Mouse (Mus musculus) small intestine, adult 2 months (tissue): ENCODE measurements at regions not wholly inside any gene's neighbourhood (a gene's known extent, or its start where the extent isn't known, plus 50 kb on each side); places are given as distances from the start of the nearest gene placed in this dataset.

Experiments
- H3K27ac ChIP-seq: fragments of 200-500 bp; 2 replicates; pipeline ENCODE4 v1.5.1; 2012; ENCODE audit warnings: low read depth, low read length, control low read depth, inconsistent platforms; ENCODE audit not compliant: insufficient read depth
- H3K27me3 ChIP-seq: fragments of 200-500 bp; 2 replicates; pipeline ENCODE4 v1.6.1; 2012; ENCODE audit warnings: mild to moderate bottlenecking, moderate library complexity, low read length, inconsistent platforms; ENCODE audit not compliant: control insufficient read depth, insufficient read depth
- H3K36me3 ChIP-seq: fragments of 200-500 bp; 2 replicates; pipeline ENCODE4 v1.6.1; 2012; ENCODE audit warnings: mild to moderate bottlenecking, low read length, control low read depth, inconsistent platforms; ENCODE audit not compliant: control insufficient read depth, insufficient read depth
- H3K4me1 ChIP-seq: fragments of 200-500 bp; 2 replicates; pipeline ENCODE4 v1.6.1; 2012; ENCODE audit warnings: low read length, inconsistent platforms, mixed read lengths; ENCODE audit not compliant: control insufficient read depth, insufficient read depth, insufficient read length
- H3K4me3 ChIP-seq: fragments of 200-500 bp; 2 replicates; pipeline ENCODE4 v1.5.1; 2012; ENCODE audit warnings: low read depth, mild to moderate bottlenecking, control low read depth, inconsistent platforms, low read length, moderate library complexity
- CTCF ChIP-seq: fragments of 200-500 bp; IDR thresholded peaks from 2 replicates; pipeline ENCODE4 v1.5.1; 2012; ENCODE audit warnings: low read depth, mild to moderate bottlenecking, control low read depth, inconsistent platforms, low read length, moderate library complexity, mixed read lengths; ENCODE audit not compliant: insufficient replicate concordance, insufficient read length; ENCODE audit errors: extremely low read depth
- POLR2A ChIP-seq: fragments of 200-500 bp; IDR thresholded peaks from 2 replicates; pipeline ENCODE4 v1.6.1; 2012; ENCODE audit warnings: low read depth, mild to moderate bottlenecking, control low read depth, inconsistent platforms, low read length, moderate library complexity
- WGBS: fragments of 180-500 bp; shearing (Covaris S2); methylation state at CpG from one replicate; pipeline ENCODE4 v1.1.7; 2018; 5-methylcytosine and 5-hydroxymethylcytosine counted together

GRCm38 (mm10) chr7:115217712-115218111 lies 474.2 kb downstream of the Insc start:
- H3K4me3 ChIP-seq = no peak overlapping the region
- no peak overlapping the region for H3K27ac ChIP-seq
- H3K36me3 ChIP-seq = no peaks in the 10 kb centered on the region
- WGBS = 69% methylated on average over 6 of the region's 6 CpGs
- TF ChIP-seq CTCF (no peak), POLR2A (no peak)
- H3K27me3 ChIP-seq = no peaks in the 10 kb centered on the region
- H3K4me1 ChIP-seq = no peaks in the 10 kb centered on the region

GRCm38 (mm10) chr7:115218596-115219180 lies 475.2 kb downstream of the Insc start:
- WGBS = 37% methylated on average over 13 of the region's 13 CpGs
- TF ChIP-seq POLR2A (no peak), CTCF (no peak)
- Histone ChIP-seq H3K27ac (no peak overlapping the region), H3K4me3 (no peak overlapping the region), H3K36me3 (no peaks in the 10 kb centered on the region), H3K27me3 (no peaks in the 10 kb centered on the region), H3K4me1 (no peaks in the 10 kb centered on the region)

- no peaks in the 10 kb centered on the region for H3K36me3 ChIP-seq
- no peak overlapping the region for H3K27ac ChIP-seq
- H3K27me3 ChIP-seq = no peaks in the 10 kb centered on the region
- no peaks in the 10 kb centered on the region for H3K4me1 ChIP-seq
- no peak overlapping the region for H3K4me3 ChIP-seq
- TF ChIP-seq CTCF (no peak), POLR2A (no peak)
- WGBS = 41% methylated on average over 7 of the region's 7 CpGs
Observed at GRCm38 (mm10) chr7:115222642-115223041, 479.1 kb downstream of the Insc start.

DNA sequence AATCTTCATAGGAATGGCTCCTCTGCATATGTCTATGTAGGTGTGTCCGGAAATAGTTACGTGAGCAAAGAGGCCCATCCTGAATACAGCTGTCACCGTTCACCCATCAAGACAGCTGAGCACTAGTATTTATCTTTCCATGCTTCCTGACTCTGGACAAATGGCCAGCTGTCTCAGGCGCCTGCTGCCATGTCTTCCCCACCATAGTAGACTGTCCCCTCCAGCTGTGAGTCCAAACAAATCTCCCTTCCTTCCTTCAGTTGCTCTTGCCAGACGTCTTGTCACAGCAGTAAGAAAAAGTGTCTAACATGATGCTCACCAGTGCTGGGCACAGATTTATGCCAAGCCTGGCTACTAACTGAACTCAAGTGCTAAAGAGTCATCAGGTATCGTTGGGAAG lies 487.0 kb downstream of the Insc start:
- H3K4me1 ChIP-seq = no peaks in the 10 kb centered on the region
- TF ChIP-seq POLR2A (no peak), CTCF (no peak)
- H3K4me3 ChIP-seq = no peak overlapping the region
- 76% methylated on average over 6 of the region's 6 CpGs for WGBS
- H3K36me3 ChIP-seq = no peaks in the 10 kb centered on the region
- no peak overlapping the region for H3K27ac ChIP-seq
- H3K27me3 ChIP-seq = no peaks in the 10 kb centered on the region

DNA sequence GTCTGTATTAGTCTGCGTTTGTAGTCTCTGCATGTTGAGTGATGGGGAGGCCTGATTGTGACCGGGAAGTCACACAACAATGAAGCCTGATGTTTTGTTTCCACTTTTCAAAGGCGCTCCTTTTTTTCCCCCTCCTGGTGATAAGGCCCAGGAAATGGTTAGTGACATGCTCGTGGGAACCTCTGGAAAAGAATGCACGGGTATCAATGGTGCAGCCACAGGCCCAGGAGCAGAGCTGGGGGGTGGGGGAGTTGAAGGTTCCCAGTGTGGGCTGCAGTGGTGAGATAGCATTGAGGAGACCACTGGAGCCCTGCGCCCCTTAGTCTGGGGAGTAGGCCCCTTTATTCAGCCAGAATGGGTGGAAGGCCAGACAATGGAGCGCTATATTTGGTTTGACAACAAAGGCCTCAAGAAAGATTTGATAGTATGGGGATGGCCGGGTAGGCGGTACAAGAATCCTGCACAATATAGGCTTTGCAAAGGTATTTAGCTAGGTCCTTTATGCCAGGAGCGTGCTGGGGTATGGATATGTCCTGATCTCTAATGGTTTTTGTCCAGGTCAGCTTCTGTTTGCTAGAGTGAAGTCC lies 490.4 kb downstream of the Insc start:
- 60% methylated on average over 10 of the region's 10 CpGs for WGBS
- TF ChIP-seq CTCF (no peak), POLR2A (no peak)
- Histone ChIP-seq H3K27ac (no peak overlapping the region), H3K4me3 (no peak overlapping the region), H3K36me3 (no peaks in the 10 kb centered on the region), H3K27me3 (no peaks in the 10 kb centered on the region), H3K4me1 (no peaks in the 10 kb centered on the region)

DNA sequence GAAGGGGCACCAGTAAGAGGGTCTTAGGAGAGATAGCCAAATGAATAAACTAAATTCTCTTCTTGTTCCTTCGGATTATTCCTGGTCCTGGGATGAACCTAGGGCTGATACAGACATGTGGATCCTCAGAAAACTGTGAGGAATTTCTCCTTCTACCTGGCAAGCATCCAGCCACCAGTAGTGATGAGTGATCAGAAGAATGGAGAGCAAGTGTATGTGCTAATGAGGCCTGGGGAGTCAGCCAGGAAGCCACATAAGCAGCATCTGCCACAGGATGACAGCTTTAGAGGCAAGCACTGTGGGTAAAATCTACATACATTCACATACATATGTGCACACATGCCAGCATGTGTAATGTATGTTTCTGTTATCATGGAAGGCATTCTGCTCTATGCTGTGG lies 493.6 kb downstream of the Insc start:
- no peaks in the 10 kb centered on the region for H3K36me3 ChIP-seq
- TF ChIP-seq POLR2A = no peak
- no peak for TF ChIP-seq CTCF
- WGBS = 80% methylated on average over 1 of the region's 1 CpGs
- H3K4me1 ChIP-seq = no peaks in the 10 kb centered on the region
- H3K27ac ChIP-seq = no peak overlapping the region
- no peak overlapping the region for H3K4me3 ChIP-seq
- H3K27me3 ChIP-seq = no peaks in the 10 kb centered on the region

GRCm38 (mm10) chr7:115251591-115252369 lies 508.3 kb downstream of the Insc start:
- TF ChIP-seq CTCF (no peak), POLR2A (no peak)
- Histone ChIP-seq H3K36me3 (no peaks in the 10 kb centered on the region), H3K27ac (no peak overlapping the region), H3K4me1 (no peaks in the 10 kb centered on the region), H3K4me3 (no peak overlapping the region), H3K27me3 (no peaks in the 10 kb centered on the region)
- 80% methylated on average over 2 of the region's 2 CpGs for WGBS
